Mouse (Mus musculus) cerebellum, adult 8-10 months (tissue): ENCODE data around the gene Pam.
A peak's percentile ranks its signal among the peaks of the same experiment; 100 is the strongest.
"Not testable (repeated sequence)": the region's sequence is repeated elsewhere in the genome, so short reads cannot be mapped to it uniquely, and the experiment has no call there.

Experiments used
- DNase-seq: peaks from one replicate; pipeline ENCODE4 v3.0.0; 2022

Gene Pam

GRCm38 (mm10) chr1:97821282-97821681 is 274.2 kb downstream of the Pam start:
- DNase-seq = no peak

- DNase-seq = no peak
Observed at GRCm38 (mm10) chr1:97809255-97809912, 286.1 kb downstream of the Pam start.

GRCm38 (mm10) chr1:97804520-97804919 is 290.9 kb downstream of the Pam start:
- DNase-seq = no peak

- no peak for DNase-seq
Observed at GRCm38 (mm10) chr1:97802207-97802902, 293.1 kb downstream of the Pam start.

GRCm38 (mm10) chr1:97795936-97796335 is 299.5 kb downstream of the Pam start:
- no peak for DNase-seq

GRCm38 (mm10) chr1:97794110-97794509 is 301.3 kb downstream of the Pam start:
- DNase-seq = no peak

GRCm38 (mm10) chr1:97788490-97788889 is 307.0 kb downstream of the Pam start:
- DNase-seq = no peak

- DNase-seq = no peak
Observed at GRCm38 (mm10) chr1:97787674-97788073, 307.8 kb downstream of the Pam start.

- no peak for DNase-seq
Observed at GRCm38 (mm10) chr1:97785685-97786393, 309.6 kb downstream of the Pam start.

GRCm38 (mm10) chr1:97784928-97785327 is 310.5 kb downstream of the Pam start:
- no peak for DNase-seq

- no peak for DNase-seq
Observed at GRCm38 (mm10) chr1:97781674-97782073, 313.8 kb downstream of the Pam start.

GRCm38 (mm10) chr1:97773973-97774372 is 321.5 kb downstream of the Pam start:
- no peak for DNase-seq

GRCm38 (mm10) chr1:97773362-97773761 is 322.1 kb downstream of the Pam start:
- DNase-seq = no peak

- no peak for DNase-seq
Observed at GRCm38 (mm10) chr1:97771727-97772126, 323.7 kb downstream of the Pam start.

GRCm38 (mm10) chr1:97771118-97771517 is 324.3 kb downstream of the Pam start:
- no peak for DNase-seq

GRCm38 (mm10) chr1:97769904-97770753 is 325.3 kb downstream of the Pam start, which contains the start of the genes Gin1 and Ppip5k2:
TSS of gene Gin1 (plus strand) at chr1:97770172.
TSS of gene Ppip5k2 (minus strand) at chr1:97770411.
- peak; percentile 95 for DNase-seq

GRCm38 (mm10) chr1:97769294-97769903 is 326.0 kb downstream of the Pam start:
- DNase-seq = peak; percentile 30

- no peak for DNase-seq
Observed at GRCm38 (mm10) chr1:97768906-97769293, 326.5 kb downstream of the Pam start.

GRCm38 (mm10) chr1:97768089-97768488 is 327.4 kb downstream of the Pam start:
- no peak for DNase-seq

GRCm38 (mm10) chr1:97765712-97766111 is 329.7 kb downstream of the Pam start:
- not testable (repeated sequence) for DNase-seq

- no peak for DNase-seq
Observed at GRCm38 (mm10) chr1:97761477-97761876, 334.0 kb downstream of the Pam start.

GRCm38 (mm10) chr1:97760598-97760997 is 334.8 kb downstream of the Pam start:
- DNase-seq = no peak
